Mouse (Mus musculus) adrenal gland, postnatal 4 days (tissue): ENCODE results near the gene Med24. TPM values are rescaled to one million over a fixed set of nuclear protein-coding genes. Genes with fewer than 3 reads are reported as not detected.
"Not testable (repeated sequence)": the region's sequence is repeated elsewhere in the genome, so short reads cannot be mapped to it uniquely, and the experiment has no call there.

Experiments
- DNase-seq, 2 experiments: peaks; one replicate each; pipeline ENCODE4 v3.0.0; 2021 to 2022; ENCODE audit warnings: low spot score in 2 of 2, mixed read lengths in 2 of 2
- total RNA-seq, 2 experiments: library from RNA; stranded (reverse); gene quantifications; 2 replicates each; pipeline ENCODE4 v1.2.3; 2021

Gene Med24
- total RNA-seq, 2 experiments from 2014 or later: 75.7 to 84.8 TPM

GRCm38 (mm10) chr11:98746855-98747693, 17.8 kb upstream of the Med24 start:
- DNase-seq: no peak

GRCm38 (mm10) chr11:98745932-98746853, 17.0 kb upstream of the Med24 start:
- DNase-seq: no peak

- DNase-seq: no peak
Observed at GRCm38 (mm10) chr11:98744456-98745019, 15.3 kb upstream of the Med24 start.

GRCm38 (mm10) chr11:98743655-98744345, 14.6 kb upstream of the Med24 start:
- no peak for DNase-seq

GRCm38 (mm10) chr11:98742397-98743291, 13.4 kb upstream of the Med24 start:
- DNase-seq: no peak

- peak; percentile 57 to 63 for DNase-seq
Observed at GRCm38 (mm10) chr11:98741622-98742396, 12.6 kb upstream of the Med24 start.

- DNase-seq: no peak
Observed at GRCm38 (mm10) chr11:98741051-98741620, 11.9 kb upstream of the Med24 start.

- no peak for DNase-seq
Observed at GRCm38 (mm10) chr11:98740393-98741050, 11.3 kb upstream of the Med24 start, which contains the start of gene Thra. Gene Thra (plus strand): TSS chr11:98740638.

GRCm38 (mm10) chr11:98740026-98740392, 10.8 kb upstream of the Med24 start:
- DNase-seq: no peak

- no peak for DNase-seq
Observed at GRCm38 (mm10) chr11:98738925-98739324, 9.7 kb upstream of the Med24 start.

GRCm38 (mm10) chr11:98738428-98738911, 9.2 kb upstream of the Med24 start:
- no peak for DNase-seq

- not testable (repeated sequence) for DNase-seq
Observed at GRCm38 (mm10) chr11:98737220-98737619, 8.0 kb upstream of the Med24 start.

- DNase-seq: no peak
Observed at GRCm38 (mm10) chr11:98736176-98736575, 6.9 kb upstream of the Med24 start.

- no peak for DNase-seq
Observed at GRCm38 (mm10) chr11:98735111-98735510, 5.9 kb upstream of the Med24 start.

GRCm38 (mm10) chr11:98734020-98734419, 4.8 kb upstream of the Med24 start:
- no peak for DNase-seq

GRCm38 (mm10) chr11:98731134-98731533, 1.9 kb upstream of the Med24 start:
- no peak for DNase-seq

- DNase-seq: no peak
Observed at GRCm38 (mm10) chr11:98730727-98731126, 1.5 kb upstream of the Med24 start.

- no peak for DNase-seq
Observed at GRCm38 (mm10) chr11:98725926-98726506, 3.2 kb downstream of the Med24 start.
